Mouse (Mus musculus): ENCODE measurements around the gene D130040H23Rik. TPM values are rescaled to one million over a fixed set of nuclear protein-coding genes. Genes with fewer than 3 reads are reported as not detected.
A peak's percentile ranks its signal among the peaks of the same experiment; 100 is the strongest.
"Not testable (repeated sequence)": the region's sequence is repeated elsewhere in the genome, so short reads cannot be mapped to it uniquely, and the experiment has no call there.

D130040H23Rik gene
- under 1 TPM; 0.38 to 0.39 TPM for total RNA-seq (2021)
- long read RNA-seq, experiment 1: 0 reads
- long read RNA-seq, experiment 2, partial matches to known transcripts: 0 of 1 reads
- long read RNA-seq, experiment 2, other reads (novel, unspliced or antisense): 1 of 1 reads

DNA sequence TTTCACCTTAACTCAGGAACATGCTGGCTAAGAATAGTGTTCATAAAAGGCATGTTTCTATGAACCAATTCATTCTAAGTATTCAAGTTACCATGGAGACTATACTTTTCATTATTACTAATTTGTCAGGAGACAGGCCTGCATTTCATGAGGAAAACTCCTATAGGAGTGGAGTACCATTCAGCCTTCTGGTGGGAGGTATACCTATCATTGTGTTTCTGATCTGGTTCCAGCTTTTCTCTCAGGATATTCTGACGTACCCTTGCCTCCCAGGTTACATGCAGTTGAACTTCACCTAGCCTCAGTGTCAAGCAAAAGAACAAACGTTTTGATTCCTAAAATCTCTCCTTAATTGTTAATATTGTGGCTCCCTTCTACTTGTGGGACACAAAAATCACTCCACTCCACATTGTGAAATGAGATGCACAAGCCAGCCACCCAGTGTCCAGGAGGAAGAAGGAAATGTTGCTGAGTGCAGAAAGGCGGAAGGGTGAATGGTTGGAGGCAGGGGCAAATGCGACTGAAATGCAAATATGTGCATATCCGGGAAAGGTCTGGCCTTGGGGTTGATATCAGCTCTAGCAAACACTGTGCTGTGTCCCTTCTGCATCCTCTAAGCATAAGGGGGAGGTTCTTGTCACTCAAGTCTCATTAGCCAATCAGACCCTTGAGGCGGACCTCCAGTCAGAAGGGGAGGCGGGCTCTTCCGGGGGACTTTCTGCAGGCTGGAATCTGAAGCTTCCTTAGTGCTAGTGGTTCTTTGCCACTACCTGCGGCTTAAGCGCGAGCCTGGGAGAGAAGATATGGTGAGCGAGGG, at the start of gene D130040H23Rik:
D130040H23Rik (plus strand) TSS at position 695 of the 817 bp plus-strand sequence.
- intact Hi-C loops (cut with DNase I): loop anchor here (2.0 kb wide), 1 partner anchor 154 kb away; no protein-coding TSS in a partner anchor
- DNase-seq: peak; percentile 40 to 52

DNA sequence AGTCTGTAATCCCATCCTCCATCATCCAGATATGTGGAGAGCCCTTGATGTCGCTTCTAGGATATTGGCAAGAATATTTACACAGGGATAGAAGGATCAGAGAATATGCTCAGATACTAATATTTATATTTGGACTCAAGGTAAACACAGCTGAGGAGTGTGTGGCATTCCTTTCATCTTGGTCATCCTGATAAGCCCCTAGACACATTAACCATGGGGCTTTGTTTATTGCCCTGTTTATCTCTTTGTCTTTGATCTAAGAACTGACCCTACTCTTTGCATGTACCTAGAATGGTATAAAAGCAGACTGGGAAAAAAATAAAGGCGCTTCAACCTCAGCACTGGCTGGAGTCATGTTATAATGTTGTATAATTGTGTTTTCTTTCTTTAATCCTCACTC, 28.3 kb upstream of the D130040H23Rik start:
- intact Hi-C loops (cut with DNase I): no loop called here
- no peak for DNase-seq

DNA sequence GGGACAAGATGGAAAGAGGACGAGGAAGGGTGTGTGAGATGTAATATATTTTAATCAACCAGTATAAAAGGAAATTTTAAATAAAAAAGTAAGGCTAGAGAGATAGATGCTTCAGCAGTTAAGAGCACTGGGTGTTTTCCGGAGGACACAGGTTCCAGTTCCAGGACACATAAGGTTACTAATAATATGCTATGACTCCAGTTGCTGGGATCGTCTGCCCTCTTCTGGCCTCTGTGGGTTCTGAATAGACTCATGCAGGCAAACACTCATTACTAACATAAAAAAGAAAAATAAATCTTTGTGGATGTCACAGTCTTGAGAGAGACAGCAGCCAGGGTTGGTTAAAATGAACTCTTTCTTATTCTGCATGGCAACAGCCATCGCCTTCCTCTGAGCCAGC, 2.4 kb upstream of the D130040H23Rik start:
- intact Hi-C loops (cut with DNase I): no loop called here
- no peak for DNase-seq

DNA sequence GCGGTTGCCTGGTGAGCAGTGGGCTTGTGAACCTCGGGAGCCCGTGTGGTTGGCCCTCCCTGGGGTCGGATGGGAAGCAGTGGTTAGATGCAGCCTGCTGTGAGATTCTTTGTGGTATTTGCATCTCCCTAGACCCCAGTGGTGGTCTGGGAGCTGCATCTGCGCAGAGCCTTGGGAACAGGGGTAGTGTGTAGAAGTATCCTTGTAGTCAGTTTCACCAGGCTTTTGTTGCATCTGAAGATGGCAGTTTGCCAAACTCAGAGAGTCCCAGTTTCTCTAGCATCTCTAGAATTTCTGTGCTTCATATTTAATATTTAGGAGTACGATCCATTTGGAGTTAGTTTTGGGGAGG, 299 bp downstream of the D130040H23Rik start:
- no peak for DNase-seq
- intact Hi-C loops (cut with DNase I): loop anchor here (2.0 kb wide), 1 partner anchor 154 kb away; no protein-coding TSS in a partner anchor

DNA sequence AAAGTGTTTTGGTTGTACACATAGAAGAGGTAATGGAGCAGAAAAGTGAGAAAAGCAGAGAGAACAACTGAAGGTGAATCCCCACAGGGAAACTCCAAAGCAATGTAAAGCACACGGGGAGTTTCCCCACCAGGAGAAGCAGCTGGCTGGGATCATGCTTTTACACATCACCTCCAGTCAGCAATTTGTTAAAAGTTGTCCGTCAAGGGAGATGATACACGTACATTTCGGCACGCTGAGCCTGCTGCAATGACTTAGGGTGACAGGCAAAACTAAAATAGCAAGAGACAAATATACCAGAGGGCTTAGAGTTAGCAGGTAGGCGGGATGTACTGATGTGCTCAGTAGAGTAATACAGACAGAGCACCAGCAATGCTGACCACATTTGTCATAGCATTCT, 1.6 kb downstream of the D130040H23Rik start:
- intact Hi-C loops (cut with DNase I): no loop called here
- DNase-seq: no peak

DNA sequence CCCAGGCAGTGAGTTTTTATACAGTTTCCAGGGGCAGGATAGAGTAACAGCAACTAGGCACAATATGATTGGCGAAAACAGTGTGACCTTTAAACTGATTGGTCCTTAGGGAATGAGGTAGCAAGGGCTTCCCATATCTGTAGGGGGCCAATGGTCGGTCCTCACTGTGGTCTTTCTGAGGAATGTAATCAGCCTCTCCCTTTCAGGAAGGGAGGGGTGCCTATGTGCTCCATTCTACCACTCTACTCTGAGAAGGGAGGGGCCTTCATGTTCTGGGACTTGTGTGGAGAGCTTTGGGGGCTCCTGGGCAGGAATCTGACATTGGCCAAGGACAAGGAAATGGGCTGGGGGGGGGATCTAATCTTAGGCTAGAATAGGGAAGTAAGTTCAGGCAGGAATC, 53.9 kb downstream of the D130040H23Rik start:
- intact Hi-C loops (cut with DNase I): loop anchor here (10.0 kb wide), 1 partner anchor 220 kb away; no protein-coding TSS in a partner anchor
- DNase-seq: no peak

DNA sequence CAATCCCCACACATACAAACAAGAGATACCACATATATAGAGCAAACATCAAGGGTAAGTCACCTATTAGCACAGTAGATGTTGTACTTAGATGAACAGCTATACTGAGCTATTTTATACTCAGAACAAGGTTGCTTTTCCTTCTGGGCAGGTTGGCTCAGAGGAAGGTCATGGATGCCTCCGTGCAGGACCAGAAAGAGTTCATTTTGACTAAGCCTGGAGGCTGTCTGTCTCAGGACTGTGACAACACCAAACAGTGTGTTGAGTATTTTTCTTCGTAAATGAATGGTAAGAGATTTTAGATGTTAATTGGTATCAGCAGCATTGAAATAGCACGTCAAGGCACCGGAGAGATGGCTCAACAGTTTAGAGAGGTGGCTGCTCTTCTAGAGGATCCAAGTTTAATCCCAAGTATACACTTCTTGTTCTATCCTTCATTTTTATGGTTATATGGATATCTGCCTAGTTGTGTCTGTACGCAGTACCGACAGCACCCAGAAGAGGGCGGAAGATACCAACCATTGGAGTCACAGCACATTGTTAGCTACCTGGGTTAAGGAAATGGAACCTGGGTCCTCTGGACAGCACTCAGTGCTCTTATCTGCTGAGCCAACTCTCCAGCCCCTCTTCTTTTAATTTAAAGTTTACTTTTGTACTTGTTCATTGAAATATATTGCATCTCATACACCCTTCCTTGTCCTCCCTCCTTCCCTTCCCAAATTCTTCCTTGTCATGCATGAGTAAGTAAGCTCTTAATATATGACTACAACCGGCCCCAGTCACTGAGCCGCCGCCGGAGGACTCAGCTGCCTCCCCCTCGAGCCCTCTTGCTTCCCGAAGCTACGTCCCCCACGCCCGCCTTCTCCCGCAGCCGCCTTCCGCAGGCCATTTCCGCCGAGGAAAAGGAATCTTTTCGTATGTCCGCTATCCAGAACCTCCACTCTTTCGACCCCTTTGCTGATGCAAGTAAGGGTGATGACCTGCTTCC, 57.7 kb downstream of the D130040H23Rik start:
- intact Hi-C loops (cut with DNase I): loop anchor here (10.0 kb wide), 1 partner anchor 216 kb away; no protein-coding TSS in a partner anchor
- peak; percentile 57 to 69 for DNase-seq

DNA sequence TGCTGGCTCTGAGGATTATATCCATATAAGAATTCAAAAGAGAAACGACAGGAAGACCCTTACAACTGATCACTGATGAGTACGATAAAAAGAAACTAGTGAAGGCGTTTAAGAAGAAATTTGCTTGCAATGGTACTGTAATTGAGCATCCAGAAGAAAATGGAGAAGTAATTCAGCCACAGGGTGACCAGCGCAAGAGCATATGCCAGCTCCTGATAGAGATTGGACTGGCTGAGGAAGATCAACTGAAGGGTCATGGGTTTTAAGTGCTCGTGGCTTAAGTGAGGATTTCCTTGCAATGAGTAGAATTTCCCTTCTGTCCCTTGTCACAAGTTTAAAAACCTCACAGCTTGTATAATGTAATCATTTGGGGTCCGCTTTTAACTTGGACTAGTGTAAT, 58.4 kb downstream of the D130040H23Rik start:
- intact Hi-C loops (cut with DNase I): loop anchor here (10.0 kb wide), 1 partner anchor 216 kb away; no protein-coding TSS in a partner anchor

More for the DNA sequence above, 58.4 kb downstream of the D130040H23Rik start:
- not testable (repeated sequence) for DNase-seq

Other genes with a start within 250 kb of the D130040H23Rik start
- gene Zfp930, start 62.0 kb upstream of the D130040H23Rik start, total RNA-seq (2021): 1 to 10 TPM; 2.5 to 5.8 TPM
- not detected for gene Gm9495, start 182.5 kb downstream of the D130040H23Rik start, total RNA-seq (2021)